Mouse (Mus musculus) adrenal gland, adult (tissue): ENCODE measurements around the gene Sorcs2.
A peak's percentile ranks its signal among the peaks of the same experiment; 100 is the strongest.

Experiments
- DNase-seq, 2 experiments: peaks; one replicate each; pipeline ENCODE4 v3.0.0; 2022 to 2023; ENCODE audit warnings: low spot score in 1 of 2; ENCODE audit not compliant: inconsistent age in 2 of 2

Sorcs2 gene

DNA sequence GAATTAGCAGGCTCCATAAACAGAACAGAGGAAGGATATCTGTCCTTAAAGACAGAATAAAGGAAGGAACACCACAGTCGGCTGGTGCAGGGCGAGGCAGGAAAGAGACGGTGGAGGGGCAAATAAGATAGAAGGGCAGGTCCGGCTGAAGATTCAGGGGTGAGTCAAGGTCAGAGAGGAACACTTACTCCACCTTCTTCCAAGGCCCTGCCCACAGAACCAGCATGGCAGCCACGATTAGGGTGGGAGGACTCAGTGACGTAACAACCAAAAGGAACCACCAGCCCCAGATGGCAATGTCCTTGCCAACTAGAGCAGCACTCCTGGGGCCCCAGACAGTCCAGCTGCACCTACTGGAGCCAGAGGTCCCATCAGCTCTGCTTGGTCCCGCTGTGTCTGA lies 36.2 kb downstream of the Sorcs2 start:
- DNase-seq = no peak

DNA sequence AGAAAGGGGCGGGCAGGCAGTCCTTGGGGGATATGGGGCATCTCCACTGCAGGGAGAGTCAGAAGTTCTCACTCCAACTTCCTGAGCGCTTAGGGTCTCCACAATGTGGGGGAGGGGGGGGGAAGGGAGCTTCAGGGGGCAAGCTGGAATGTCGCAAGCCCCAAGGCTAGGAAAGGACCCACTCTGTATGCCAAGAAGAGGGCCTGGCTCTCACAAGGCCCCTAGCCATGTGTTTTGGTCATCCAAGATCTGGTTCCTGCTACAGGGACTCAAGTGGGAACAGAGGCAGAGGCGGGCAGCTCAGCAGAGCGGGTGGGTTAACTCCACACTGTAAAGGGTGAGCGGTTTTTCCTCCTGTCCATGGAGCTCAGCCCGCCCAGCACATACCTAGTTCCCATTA lies 37.6 kb downstream of the Sorcs2 start:
- no peak for DNase-seq

DNA sequence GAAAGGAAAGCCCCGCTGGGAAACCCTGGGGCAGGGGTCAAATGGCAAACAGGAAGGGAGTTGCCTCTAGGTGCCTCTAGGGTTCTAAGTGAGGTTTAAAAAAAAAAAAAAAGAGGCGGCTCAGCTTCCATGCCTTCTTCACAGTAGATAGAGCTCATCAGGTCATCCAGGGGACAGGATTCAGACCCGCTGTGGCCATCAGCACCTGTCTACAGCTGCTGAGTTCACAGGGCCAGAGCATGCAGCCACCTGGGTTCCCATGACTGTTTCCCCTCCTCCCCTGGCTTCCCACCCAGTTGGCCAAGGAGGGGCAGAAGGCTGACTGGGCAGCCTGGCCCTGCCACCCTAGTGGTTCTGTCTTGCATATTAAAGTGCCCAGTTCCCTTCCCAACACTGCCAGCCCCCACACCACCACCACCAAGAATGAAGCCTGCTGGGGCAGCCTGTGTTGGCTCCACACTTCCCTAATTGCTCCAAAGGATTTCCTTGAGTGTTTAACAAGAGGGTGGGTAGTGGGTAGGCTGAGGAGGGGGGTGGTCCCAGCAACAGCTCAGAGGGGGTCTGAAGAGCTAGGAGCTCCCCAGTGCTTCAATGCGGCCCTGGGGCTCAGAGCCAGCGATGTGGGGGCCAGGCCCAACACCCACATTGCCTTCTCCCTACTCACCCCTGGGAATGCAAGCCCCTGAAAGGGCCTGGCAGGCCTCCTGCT lies 38.2 kb downstream of the Sorcs2 start:
- no peak for DNase-seq

- DNase-seq = no peak
Observed at GRCm38 (mm10) chr5:36358161-36358560, 39.8 kb downstream of the Sorcs2 start.

- DNase-seq = no peak
Observed at GRCm38 (mm10) chr5:36356659-36357058, 41.3 kb downstream of the Sorcs2 start.

GRCm38 (mm10) chr5:36355683-36356082 lies 42.3 kb downstream of the Sorcs2 start:
- no peak for DNase-seq

GRCm38 (mm10) chr5:36353679-36354078 lies 44.3 kb downstream of the Sorcs2 start:
- DNase-seq = no peak

- DNase-seq = no peak
Observed at GRCm38 (mm10) chr5:36353194-36353593, 44.7 kb downstream of the Sorcs2 start.

- no peak for DNase-seq
Observed at GRCm38 (mm10) chr5:36346698-36347097, 51.2 kb downstream of the Sorcs2 start.

DNA sequence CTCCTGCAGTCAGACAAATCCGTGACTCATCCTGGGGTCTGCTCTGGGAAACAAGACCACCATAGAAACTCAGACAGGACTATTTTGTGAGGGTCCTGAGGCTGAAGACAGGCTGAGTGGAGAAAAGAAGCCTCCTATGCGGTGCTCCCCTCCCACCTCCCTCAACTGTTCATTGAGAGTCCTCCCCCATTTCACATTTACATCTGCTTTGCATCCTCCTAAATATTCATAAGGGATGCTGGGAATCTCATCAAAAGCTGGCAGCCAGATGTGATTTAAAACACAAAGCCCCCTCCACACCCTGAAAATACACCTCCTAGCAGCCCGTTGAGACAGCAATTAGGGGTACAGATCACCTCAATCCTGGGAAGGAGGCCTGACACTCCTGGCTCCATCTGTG lies 58.7 kb downstream of the Sorcs2 start:
- DNase-seq = no peak

DNA sequence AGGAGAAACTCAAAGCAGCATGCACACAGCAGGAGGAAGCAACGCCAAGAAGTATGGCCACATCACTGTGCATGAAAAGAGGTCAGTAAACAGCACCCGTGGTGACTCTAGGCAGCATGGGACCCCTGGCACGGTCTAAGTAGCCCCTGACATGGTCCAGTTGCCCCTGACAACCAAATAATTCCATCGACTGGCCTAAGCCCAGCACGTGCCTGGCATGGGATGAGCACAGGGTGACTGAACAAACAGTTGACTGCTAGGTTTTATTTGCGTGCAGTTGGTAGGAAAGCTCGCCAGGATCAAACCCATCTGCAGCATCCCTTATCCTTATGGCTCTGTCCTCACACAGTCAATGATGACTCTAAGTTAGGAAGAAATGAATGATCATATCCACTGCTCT lies 61.7 kb downstream of the Sorcs2 start:
- no peak for DNase-seq

- no peak for DNase-seq
Observed at GRCm38 (mm10) chr5:36335661-36336060, 62.3 kb downstream of the Sorcs2 start.

GRCm38 (mm10) chr5:36334227-36334626 lies 63.7 kb downstream of the Sorcs2 start:
- no peak for DNase-seq

DNA sequence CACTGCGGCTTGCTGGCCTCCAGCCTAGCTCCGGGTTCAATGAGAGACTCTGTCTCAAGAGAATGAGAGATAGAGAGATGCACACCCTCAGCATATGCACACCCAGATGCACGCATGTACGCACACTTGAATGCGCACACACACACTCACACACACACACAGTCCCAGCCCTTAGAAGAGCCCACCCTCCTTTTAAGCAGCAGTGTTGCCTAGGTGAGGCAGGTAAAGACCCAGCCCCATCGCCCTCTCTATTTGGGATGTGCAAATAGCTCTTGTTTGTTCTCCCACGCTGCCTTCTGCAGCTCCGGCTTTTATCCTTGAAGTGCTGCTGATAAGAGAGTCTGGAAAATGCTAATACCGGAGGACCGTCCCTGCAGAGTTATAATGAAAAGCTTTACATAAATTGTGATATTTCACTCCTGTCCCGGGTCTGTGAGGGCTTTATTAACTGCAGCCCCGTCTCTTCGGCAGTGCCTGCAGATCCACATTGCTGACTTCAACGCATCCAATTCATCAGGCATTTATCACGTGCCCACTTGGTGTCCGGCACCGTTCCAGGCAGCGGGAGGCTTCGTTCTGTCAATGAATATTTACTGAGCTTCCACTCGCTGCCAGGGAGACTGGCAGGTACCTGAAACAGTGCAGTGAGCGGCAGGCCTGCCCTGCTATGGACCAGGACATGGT lies 67.3 kb downstream of the Sorcs2 start:
- DNase-seq = peak; percentile 27 to 78

- DNase-seq = no peak
Observed at GRCm38 (mm10) chr5:36326057-36327010, 71.6 kb downstream of the Sorcs2 start.

- peak in 1 of 2 experiments; percentile 40 for DNase-seq
Observed at GRCm38 (mm10) chr5:36324140-36324572, 73.8 kb downstream of the Sorcs2 start.

DNA sequence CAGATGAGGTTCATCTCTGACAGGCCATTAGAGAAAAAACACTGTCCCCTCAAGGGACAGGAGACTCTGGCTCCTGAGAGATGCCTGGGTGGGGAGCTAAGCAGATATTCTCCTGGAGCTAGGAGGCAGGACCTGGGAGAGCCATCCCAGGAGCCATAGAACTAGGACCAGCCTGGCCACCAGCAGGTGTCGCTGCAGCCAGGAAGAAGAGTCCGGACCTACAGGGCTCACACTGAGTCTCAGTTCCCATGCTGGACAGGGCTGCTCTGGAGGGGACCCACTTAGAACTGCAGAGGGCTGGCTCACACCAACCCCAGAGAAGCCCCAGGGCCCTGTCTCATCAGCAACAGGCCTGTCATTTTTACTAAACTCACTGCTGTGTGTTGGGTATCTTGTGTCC lies 74.4 kb downstream of the Sorcs2 start:
- DNase-seq = peak; percentile 76 to 93

DNA sequence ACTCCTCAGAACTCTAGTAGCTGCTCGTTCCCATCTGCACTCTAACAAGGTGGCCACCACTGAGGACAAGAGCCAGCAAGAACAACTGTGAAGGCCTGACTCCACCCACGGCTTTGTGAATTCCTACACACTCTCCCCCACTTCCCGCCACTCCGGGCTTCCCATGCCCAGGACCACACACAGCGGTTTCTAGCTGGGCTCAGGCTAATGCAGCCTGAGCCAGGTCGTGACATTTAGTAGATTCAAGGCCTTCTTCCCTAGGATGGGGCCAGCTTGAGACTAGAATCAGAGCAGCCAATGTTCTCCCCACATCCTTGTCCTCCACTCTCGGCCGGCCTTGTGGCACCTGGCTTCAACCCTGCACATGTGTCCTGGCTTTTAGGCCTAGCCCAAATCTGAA lies 76.4 kb downstream of the Sorcs2 start:
- DNase-seq = peak; percentile 27 to 63

DNA sequence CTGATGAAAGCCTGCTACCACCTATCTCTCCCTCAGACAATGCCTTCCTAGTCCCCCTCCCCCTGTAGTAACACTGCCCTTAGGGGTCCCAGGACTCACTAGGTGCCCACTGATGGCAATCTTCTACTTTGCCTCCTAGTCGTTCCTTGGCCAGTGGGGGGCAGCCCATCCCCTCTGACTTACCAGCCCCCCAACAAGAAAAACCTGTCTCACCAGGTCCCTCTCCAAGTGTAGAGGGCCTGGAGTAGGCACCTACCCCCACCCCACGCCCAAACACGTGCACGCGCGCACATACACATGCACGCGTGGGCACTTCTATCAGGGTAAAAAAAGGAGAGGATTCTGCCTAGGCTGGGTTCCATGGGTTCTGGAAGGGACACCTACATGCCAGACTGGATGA lies 77.3 kb downstream of the Sorcs2 start:
- no peak for DNase-seq

GRCm38 (mm10) chr5:36317641-36318368 lies 80.1 kb downstream of the Sorcs2 start:
- DNase-seq = no peak

GRCm38 (mm10) chr5:36315106-36315505 lies 82.8 kb downstream of the Sorcs2 start:
- DNase-seq = no peak
